Mouse (Mus musculus): ENCODE data around the gene Vmn1r29. TPM values are rescaled to one million over a fixed set of nuclear protein-coding genes. Genes with fewer than 3 reads are reported as not detected.
"Not testable (repeated sequence)": the region's sequence is repeated elsewhere in the genome, so short reads cannot be mapped to it uniquely, and the experiment has no call there.

Vmn1r29 gene
- polyA plus RNA-seq (2012; rRNA removed): not detected in 2 replicates

DNA sequence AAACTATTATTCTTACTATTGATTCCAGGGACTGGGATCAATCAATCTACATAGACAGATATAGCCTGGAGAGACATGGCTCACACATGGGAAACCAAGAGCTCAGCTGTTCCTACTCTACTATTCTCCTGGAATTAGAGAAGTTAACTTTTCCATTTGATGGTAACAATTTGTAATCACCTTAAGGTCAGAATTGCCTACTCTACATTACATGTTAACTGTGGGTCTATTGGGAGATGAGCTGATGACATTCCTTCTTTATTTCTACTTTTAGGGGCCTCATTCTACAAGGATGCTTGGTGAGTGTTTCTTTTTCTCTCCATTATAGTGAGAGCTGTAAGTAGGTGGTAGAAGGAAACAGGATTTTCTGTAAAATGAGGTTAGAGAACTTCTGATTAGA, at the start of gene Vmn1r29:
Gene Vmn1r29, plus strand, starts transcription at position 301 of the 400 bp plus-strand sequence.
- TF ChIP-seq CTCF (IDR thresholded peaks at IDR 0.05; ENCODE audit: control insufficient read depth, insufficient read depth, insufficient replicate concordance, low read depth, low read length) (no peak), POLR2A (IDR thresholded peaks at IDR 0.05; ENCODE audit: control insufficient read depth, low read depth, low read length) (no peak)
- no peaks in the 10 kb centered on the region for H3K36me3 ChIP-seq (ENCODE audit: control insufficient read depth, insufficient read depth, low read length)

DNA sequence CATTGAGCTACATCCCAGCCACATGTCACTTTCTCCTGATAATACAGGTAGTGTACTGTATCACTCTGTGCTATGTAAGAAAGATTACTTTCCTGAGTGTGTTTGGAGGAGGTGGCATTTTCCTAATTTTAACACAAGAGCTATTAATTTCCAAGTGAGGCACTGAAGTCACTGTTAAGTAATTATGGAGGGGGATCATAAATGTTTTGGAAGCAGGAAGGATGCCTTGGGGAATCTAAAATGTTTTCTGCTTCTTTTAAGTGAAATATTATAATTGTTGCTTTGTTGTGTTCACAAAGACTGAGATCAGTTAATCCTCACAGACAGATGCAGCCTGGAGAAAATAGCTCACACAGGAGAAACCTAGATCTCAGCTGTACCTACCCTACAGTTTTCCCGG, 39.6 kb upstream of the Vmn1r29 start, which contains the start of gene Vmn1r28:
Gene Vmn1r28, plus strand, starts transcription at position 301 of the 400 bp plus-strand sequence.
- Histone ChIP-seq H3K27me3 (ENCODE audit: control insufficient read depth, insufficient read depth, low read length) (no peaks in the 10 kb centered on the region), H3K36me3 (ENCODE audit: control insufficient read depth, insufficient read depth, low read length) (no peaks in the 10 kb centered on the region), H3K27ac (ENCODE audit: control insufficient read depth, insufficient read depth, low read depth, low read length) (no peak within 1 kb of the TSS), H3K4me3 (ENCODE audit: control insufficient read depth, low read depth, low read length) (no peak within 1 kb of the TSS), H3K4me1 (ENCODE audit: control insufficient read depth, insufficient read depth, low read length) (no peaks in the 10 kb centered on the region)
- TF ChIP-seq CTCF (IDR thresholded peaks at IDR 0.05; ENCODE audit: control insufficient read depth, insufficient read depth, insufficient replicate concordance, low read depth, low read length) (no peak), POLR2A (IDR thresholded peaks at IDR 0.05; ENCODE audit: control insufficient read depth, low read depth, low read length) (no peak)

More for the DNA sequence above, at the start of gene Vmn1r29:
- no peak within 1 kb of the TSS for H3K27ac ChIP-seq (ENCODE audit: control insufficient read depth, insufficient read depth, low read depth, low read length)
- H3K27me3 ChIP-seq (ENCODE audit: control insufficient read depth, insufficient read depth, low read length): no peaks in the 10 kb centered on the region
- H3K4me1 ChIP-seq (ENCODE audit: control insufficient read depth, insufficient read depth, low read length): no peaks in the 10 kb centered on the region
- no peak within 1 kb of the TSS for H3K4me3 ChIP-seq (ENCODE audit: control insufficient read depth, low read depth, low read length)

DNA sequence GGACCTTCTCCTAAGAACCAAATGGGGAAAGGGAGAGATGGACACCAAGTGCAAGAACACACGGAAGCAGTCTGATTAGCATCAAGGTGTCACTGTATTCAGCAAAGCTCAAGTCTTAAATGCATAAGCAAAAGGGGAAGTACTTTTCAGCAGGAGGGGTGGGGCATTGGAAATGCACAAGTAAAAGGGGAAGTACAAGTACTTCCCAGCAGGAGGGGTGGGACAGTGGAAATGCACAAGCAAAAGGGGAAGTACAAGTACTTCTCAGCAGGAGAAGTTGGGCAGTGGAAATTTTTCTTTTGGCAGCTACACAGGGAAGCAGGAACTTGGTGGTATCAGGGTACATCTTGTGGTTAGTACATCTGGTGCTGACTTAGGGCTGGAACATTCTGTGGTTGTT, 21.7 kb upstream of the Vmn1r29 start:
- H3K36me3 ChIP-seq (ENCODE audit: control insufficient read depth, insufficient read depth, low read length); H3K27me3 ChIP-seq (ENCODE audit: control insufficient read depth, insufficient read depth, low read length); H3K4me1 ChIP-seq (ENCODE audit: control insufficient read depth, insufficient read depth, low read length): not testable (repeated sequence)

DNA sequence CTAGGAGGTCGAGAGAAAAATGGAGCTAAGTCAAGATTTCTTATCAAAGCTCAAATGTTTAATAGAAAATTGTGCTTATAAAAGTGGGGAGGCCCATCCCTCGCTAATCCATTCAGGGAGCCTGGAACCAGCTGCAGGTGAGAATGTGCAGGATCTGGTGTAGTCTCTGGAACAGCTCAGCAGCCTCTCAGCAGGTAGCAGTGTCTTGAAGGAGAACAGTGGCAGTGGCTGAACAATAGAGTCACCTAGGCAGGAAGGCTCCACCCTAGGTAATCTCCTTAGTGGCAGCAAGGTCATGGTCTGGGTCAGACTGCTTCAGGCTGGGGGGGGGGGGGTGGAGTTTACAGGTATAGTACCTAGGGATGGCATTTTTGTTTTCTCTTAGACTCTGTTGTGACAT, 9.1 kb upstream of the Vmn1r29 start:
- Histone ChIP-seq H3K4me1 (ENCODE audit: control insufficient read depth, insufficient read depth, low read length) (no peaks in the 10 kb centered on the region), H3K36me3 (ENCODE audit: control insufficient read depth, insufficient read depth, low read length) (no peaks in the 10 kb centered on the region), H3K27me3 (ENCODE audit: control insufficient read depth, insufficient read depth, low read length) (no peaks in the 10 kb centered on the region), H3K4me3 (ENCODE audit: control insufficient read depth, low read depth, low read length) (no peak overlapping the region), H3K27ac (ENCODE audit: control insufficient read depth, insufficient read depth, low read depth, low read length) (no peak overlapping the region)
- TF ChIP-seq CTCF (IDR thresholded peaks at IDR 0.05; ENCODE audit: control insufficient read depth, insufficient read depth, insufficient replicate concordance, low read depth, low read length) (no peak), POLR2A (IDR thresholded peaks at IDR 0.05; ENCODE audit: control insufficient read depth, low read depth, low read length) (no peak)

More for the DNA sequence above, 21.7 kb upstream of the Vmn1r29 start:
- H3K27ac ChIP-seq (ENCODE audit: control insufficient read depth, insufficient read depth, low read depth, low read length); H3K4me3 ChIP-seq (ENCODE audit: control insufficient read depth, low read depth, low read length): not testable (repeated sequence)

DNA sequence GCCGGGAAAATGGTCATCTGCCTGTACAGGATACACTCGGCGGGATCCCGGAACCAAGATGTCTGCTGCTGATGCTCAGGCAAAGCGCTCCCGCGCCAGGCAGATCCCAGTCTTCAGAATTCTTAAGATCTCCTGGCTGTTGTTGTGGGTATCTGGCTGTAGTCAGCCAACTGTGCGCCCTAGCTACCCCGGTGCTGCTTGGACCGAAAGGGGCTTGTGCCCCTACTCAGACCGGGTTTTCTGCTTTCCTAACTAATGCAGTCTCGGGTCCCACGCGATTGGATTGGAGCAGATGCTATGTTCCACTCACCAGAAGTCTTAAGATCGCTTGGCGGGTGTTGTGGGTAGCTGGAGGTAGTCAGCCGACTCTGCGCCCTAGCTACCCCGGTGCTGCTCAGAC, 2.8 kb upstream of the Vmn1r29 start:
- not testable (repeated sequence) for H3K4me3 ChIP-seq (ENCODE audit: control insufficient read depth, low read depth, low read length); H3K27me3 ChIP-seq (ENCODE audit: control insufficient read depth, insufficient read depth, low read length); H3K36me3 ChIP-seq (ENCODE audit: control insufficient read depth, insufficient read depth, low read length); H3K27ac ChIP-seq (ENCODE audit: control insufficient read depth, insufficient read depth, low read depth, low read length); H3K4me1 ChIP-seq (ENCODE audit: control insufficient read depth, insufficient read depth, low read length)

DNA sequence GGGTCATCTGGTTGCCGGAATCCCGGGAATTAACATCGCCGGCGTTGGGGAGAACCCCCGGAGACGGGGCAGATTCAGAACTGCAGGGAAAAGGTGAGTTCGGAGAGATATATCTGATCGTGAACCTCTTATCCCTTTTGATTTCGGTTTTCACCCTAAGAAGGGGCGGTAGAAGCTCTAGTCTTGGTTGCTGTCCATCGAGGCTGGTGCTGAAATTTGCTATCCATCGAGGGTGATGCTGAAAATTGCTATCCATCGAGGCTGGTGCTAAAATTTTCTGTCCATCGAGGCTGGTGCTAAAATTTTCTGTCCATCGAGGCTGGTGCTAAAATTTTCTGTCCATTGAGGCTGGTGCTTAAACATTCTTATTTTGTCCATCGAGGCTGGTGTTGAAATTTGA, 29.3 kb downstream of the Vmn1r29 start:
- H3K4me1 ChIP-seq (ENCODE audit: control insufficient read depth, insufficient read depth, low read length); H3K4me3 ChIP-seq (ENCODE audit: control insufficient read depth, low read depth, low read length); H3K27ac ChIP-seq (ENCODE audit: control insufficient read depth, insufficient read depth, low read depth, low read length); H3K27me3 ChIP-seq (ENCODE audit: control insufficient read depth, insufficient read depth, low read length); H3K36me3 ChIP-seq (ENCODE audit: control insufficient read depth, insufficient read depth, low read length): not testable (repeated sequence)

Other genes with a start within 250 kb of the Vmn1r29 start
- gene Vmn1r27, start 82.7 kb upstream of the Vmn1r29 start, polyA plus RNA-seq (2012; rRNA removed): not detected in 2 replicates
- gene Vmn1r28, start 39.5 kb upstream of the Vmn1r29 start, polyA plus RNA-seq (2012; rRNA removed): not detected in 2 replicates
- 0.20 and 0.41 TPM in 2 replicates for gene Vmn1r30, start 141.8 kb downstream of the Vmn1r29 start, polyA plus RNA-seq (2012; rRNA removed)
- 0.07 and 0.16 TPM in 2 replicates for gene Vmn1r31, start 173.8 kb downstream of the Vmn1r29 start, polyA plus RNA-seq (2012; rRNA removed)